14 mouse cellular contexts compared by ENCODE assay signal in the genomic region with DNA sequence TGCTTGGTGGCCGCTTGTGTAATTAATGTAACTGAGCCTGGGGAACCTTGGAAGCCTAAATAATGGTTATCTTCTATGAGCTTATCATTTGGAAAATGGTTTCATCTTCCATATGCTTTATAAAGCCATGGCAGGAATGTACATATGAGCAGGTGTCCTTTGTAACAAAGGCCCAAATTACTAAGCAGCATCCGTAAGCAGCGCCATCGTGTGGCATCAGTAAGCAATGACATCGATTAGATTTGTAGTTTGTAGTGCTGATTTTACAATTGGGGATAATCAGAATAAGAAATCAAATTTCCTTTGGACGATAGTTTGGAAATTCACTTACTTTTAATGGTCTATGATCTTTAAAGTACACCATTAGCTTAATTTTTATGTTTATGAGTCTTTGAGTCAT.
A peak's percentile ranks its signal among the peaks of the same experiment; 100 is the strongest.
DNase-seq lines count a peak whose midpoint lies in the region; ATAC-seq and TF ChIP-seq lines count a peak whose summit lies in the region.
"Had no signal": no experiment of that assay in that cellular context is flagged by ENCODE, and none has a peak within 500 bp of the region (broad histone marks: within the 10 kb centered on the region; RNA-seq: fewer than 3 reads in every experiment).

No protein-coding gene starts in this region.

- no peaks in the 10 kb centered on the region for H3K9me3 ChIP-seq in forebrain, embryonic 14.5 days (replicated peaks; ENCODE audit: control insufficient read depth, low read length)
- H3K9me3 ChIP-seq in forebrain, embryonic 13.5 days (replicated peaks), result no peaks in the 10 kb centered on the region
- no peaks in the 10 kb centered on the region for H3K9me3 ChIP-seq in liver, postnatal 0 days (ENCODE audit: low read length)
- no peaks in the 10 kb centered on the region for H3K9me3 ChIP-seq in liver, embryonic 12.5 days (replicated peaks)
- H3K9me3 ChIP-seq in embryonic facial prominence, embryonic 14.5 days (ENCODE audit: control insufficient read depth, low read length), result no peaks in the 10 kb centered on the region
- H3K9me3 ChIP-seq: embryonic facial prominence, embryonic 12.5 days had no signal

- no peaks in the 10 kb centered on the region for H3K36me3 ChIP-seq in forebrain, embryonic 14.5 days (ENCODE audit: control insufficient read depth, insufficient read depth, low read length)
- no peaks in the 10 kb centered on the region for H3K36me3 ChIP-seq in forebrain, embryonic 13.5 days (ENCODE audit: poor library complexity, severe bottlenecking)
- H3K36me3 ChIP-seq in liver, postnatal 0 days (replicated peaks; ENCODE audit: insufficient read depth, low read length), result no peaks in the 10 kb centered on the region
- H3K36me3 ChIP-seq in liver, embryonic 12.5 days, result no peaks in the 10 kb centered on the region
- H3K36me3 ChIP-seq in embryonic facial prominence, embryonic 14.5 days (ENCODE audit: control insufficient read depth, insufficient read depth, low read length), result no peaks in the 10 kb centered on the region
- H3K36me3 ChIP-seq: embryonic facial prominence, embryonic 12.5 days had no signal

- no peak overlapping the region for H3K9ac ChIP-seq in forebrain, embryonic 14.5 days (ENCODE audit: low read length)
- H3K9ac ChIP-seq in forebrain, embryonic 13.5 days, result no peak overlapping the region
- no peak overlapping the region for H3K9ac ChIP-seq in liver, postnatal 0 days (replicated peaks)
- no peak overlapping the region for H3K9ac ChIP-seq in liver, embryonic 12.5 days
- no peak overlapping the region for H3K9ac ChIP-seq in embryonic facial prominence, embryonic 14.5 days (ENCODE audit: low read depth, low read length)
- H3K9ac ChIP-seq: embryonic facial prominence, embryonic 12.5 days had no signal

- peak; percentile 8 for DNase-seq in forebrain, embryonic 14.5 days (ENCODE audit: low spot score)
- DNase-seq in liver, postnatal 0 days, result no peak
- peak; percentile 54 for DNase-seq in ZHBTc4 (ENCODE audit: low read depth, low spot score)
- DNase-seq in embryonic facial prominence, embryonic 14.5 days (ENCODE audit: low spot score), result peak; percentile 7
- DNase-seq in spleen, postnatal 14 days (ENCODE audit: low spot score in 2 of 2), result no peak
- DNase-seq: adrenal gland, postnatal 25 days; layer of hippocampus, adult 9-11 months; right cerebral cortex, postnatal 4 days had no signal

- H3K4me2 ChIP-seq in forebrain, embryonic 14.5 days (ENCODE audit: low read length), result no peak overlapping the region
- no peak overlapping the region for H3K4me2 ChIP-seq in forebrain, embryonic 13.5 days
- no peak overlapping the region for H3K4me2 ChIP-seq in liver, postnatal 0 days (ENCODE audit: low read depth, low read length)
- H3K4me2 ChIP-seq in liver, embryonic 12.5 days, result no peak overlapping the region
- H3K4me2 ChIP-seq in embryonic facial prominence, embryonic 14.5 days (ENCODE audit: low read depth, low read length), result no peak overlapping the region
- H3K4me2 ChIP-seq: embryonic facial prominence, embryonic 12.5 days; heart, embryonic 11.5 days had no signal

- no peak overlapping the region for H3K27ac ChIP-seq in forebrain, embryonic 14.5 days (ENCODE audit: low read depth, low read length)
- H3K27ac ChIP-seq in forebrain, embryonic 13.5 days, result no peak overlapping the region
- H3K27ac ChIP-seq in liver, postnatal 0 days (ENCODE audit: low read depth), result no peak overlapping the region
- H3K27ac ChIP-seq in liver, embryonic 12.5 days, result no peak overlapping the region
- no peak overlapping the region for H3K27ac ChIP-seq in embryonic facial prominence, embryonic 14.5 days (replicated peaks; ENCODE audit: low read depth, low read length)
- H3K27ac ChIP-seq: embryonic facial prominence, embryonic 12.5 days had no signal

- no peaks in the 10 kb centered on the region for H3K27me3 ChIP-seq in forebrain, embryonic 14.5 days (replicated peaks; ENCODE audit: control insufficient read depth, insufficient read depth, low read length)
- H3K27me3 ChIP-seq in forebrain, embryonic 13.5 days, result no peaks in the 10 kb centered on the region
- H3K27me3 ChIP-seq in liver, postnatal 0 days (ENCODE audit: insufficient read depth, low read length), result no peaks in the 10 kb centered on the region
- no peaks in the 10 kb centered on the region for H3K27me3 ChIP-seq in liver, embryonic 12.5 days (replicated peaks)
- no peaks in the 10 kb centered on the region for H3K27me3 ChIP-seq in embryonic facial prominence, embryonic 14.5 days (replicated peaks; ENCODE audit: control insufficient read depth, insufficient read depth, low read length)
- H3K27me3 ChIP-seq: CH12.LX; embryonic facial prominence, embryonic 12.5 days had no signal

- no peaks in the 10 kb centered on the region for H3K4me1 ChIP-seq in forebrain, embryonic 14.5 days (ENCODE audit: control insufficient read depth, insufficient read depth, low read length)
- no peaks in the 10 kb centered on the region for H3K4me1 ChIP-seq in forebrain, embryonic 13.5 days
- no peaks in the 10 kb centered on the region for H3K4me1 ChIP-seq in liver, postnatal 0 days (ENCODE audit: insufficient read depth)
- no peaks in the 10 kb centered on the region for H3K4me1 ChIP-seq in liver, embryonic 12.5 days
- no peaks in the 10 kb centered on the region for H3K4me1 ChIP-seq in embryonic facial prominence, embryonic 14.5 days (ENCODE audit: control insufficient read depth, insufficient read depth, low read length)
- H3K4me1 ChIP-seq: embryonic facial prominence, embryonic 12.5 days had no signal

- TF ChIP-seq CTCF in liver, postnatal 0 days (IDR thresholded peaks at IDR 0.05; ENCODE audit: low read depth), result peak; percentile 16; the same call in 1 of the 2 replicates

- ATAC-seq in forebrain, embryonic 14.5 days, result no peak
- ATAC-seq in forebrain, embryonic 13.5 days, result no peak
- no peak for ATAC-seq in liver, postnatal 0 days
- ATAC-seq in liver, embryonic 12.5 days, result no peak
- ATAC-seq in embryonic facial prominence, embryonic 14.5 days (ENCODE audit: low read depth), result no peak
- ATAC-seq in granulocyte monocyte progenitor cell, adult 5-6 weeks (replicated peaks; ENCODE audit: poor library complexity, severe bottlenecking), result no peak

- 30% methylated on average over 6 of the region's 6 CpGs for WGBS in forebrain, embryonic 14.5 days
- 29% methylated on average over 6 of the region's 6 CpGs for WGBS in forebrain, embryonic 13.5 days
- 27% methylated on average over 6 of the region's 6 CpGs for WGBS in liver, postnatal 0 days (ENCODE audit: insufficient replicate concordance)
- 25% methylated on average over 6 of the region's 6 CpGs for WGBS in liver, embryonic 12.5 days (ENCODE audit: insufficient replicate concordance)
- 29% methylated on average over 6 of the region's 6 CpGs for WGBS in embryonic facial prominence, embryonic 14.5 days

- H3K4me3 ChIP-seq in forebrain, embryonic 14.5 days (ENCODE audit: low read depth, low read length), result no peak overlapping the region
- H3K4me3 ChIP-seq in forebrain, embryonic 13.5 days, result no peak overlapping the region
- no peak overlapping the region for H3K4me3 ChIP-seq in liver, postnatal 0 days (ENCODE audit: low read depth, low read length)
- no peak overlapping the region for H3K4me3 ChIP-seq in liver, embryonic 12.5 days
- no peak overlapping the region for H3K4me3 ChIP-seq in embryonic facial prominence, embryonic 14.5 days (ENCODE audit: low read depth, low read length)
- H3K4me3 ChIP-seq: embryonic facial prominence, embryonic 12.5 days had no signal

- TF ChIP-seq EP300 in liver, postnatal 0 days (IDR thresholded peaks at IDR 0.05; ENCODE audit: low read depth), result no peak

Comparison
In these comparisons a context has a peak if more than half of its experiments do, and no peak if none do; other contexts are left out.
1. DNase-seq: peak in forebrain, embryonic 14.5 days (single experiment), ZHBTc4 (single experiment) and embryonic facial prominence, embryonic 14.5 days (single experiment); none in liver, postnatal 0 days (single experiment) and spleen, postnatal 14 days (0 of 2).